Mouse (Mus musculus) left cerebral cortex, adult 8-10 months (tissue): ENCODE measurements around the gene Evi5l. TPM values are rescaled to one million over a fixed set of nuclear protein-coding genes. Genes with fewer than 3 reads are reported as not detected.

Experiments used
- DNase-seq, 2 experiments: peaks; one replicate each; pipeline ENCODE4 v3.0.0; 2022; ENCODE audit warnings: low spot score in 2 of 2
- total RNA-seq, 4 experiments: library from RNA; stranded (reverse); gene quantifications; 2 replicates each; pipeline ENCODE4 v1.2.4; 2022

Gene Evi5l
- 100 to 1,000 TPM; 100 to 112 (median 107) TPM for total RNA-seq

- DNase-seq: peak; percentile 99 to 100
Measured at GRCm38 (mm10) chr8:4165852-4166751, at the start of gene Evi5l. Gene Evi5l, plus strand, starts transcription at chr8:4166567.

GRCm38 (mm10) chr8:4133798-4134197, 32.6 kb upstream of the Evi5l start, which contains the start of gene Cd209g:
Gene Cd209g, plus strand, starts transcription at chr8:4134098.
- DNase-seq: no peak

GRCm38 (mm10) chr8:4139660-4140646, 26.4 kb upstream of the Evi5l start:
- peak; percentile 32 to 51 for DNase-seq

- DNase-seq: no peak
Measured at GRCm38 (mm10) chr8:4141721-4142120, 24.6 kb upstream of the Evi5l start.

- no peak for DNase-seq
Measured at GRCm38 (mm10) chr8:4147272-4147671, 19.1 kb upstream of the Evi5l start.

- DNase-seq: no peak
Measured at GRCm38 (mm10) chr8:4154878-4155277, 11.5 kb upstream of the Evi5l start.

- no peak for DNase-seq
Measured at GRCm38 (mm10) chr8:4162786-4163185, 3.6 kb upstream of the Evi5l start.

- no peak for DNase-seq
Measured at GRCm38 (mm10) chr8:4165176-4165851, 1.1 kb upstream of the Evi5l start.

GRCm38 (mm10) chr8:4166881-4167525, 636 bp downstream of the Evi5l start:
- DNase-seq: peak in 1 of 2 experiments; percentile 56

GRCm38 (mm10) chr8:4167918-4168317, 1.6 kb downstream of the Evi5l start:
- DNase-seq: no peak

- DNase-seq: no peak
Measured at GRCm38 (mm10) chr8:4172486-4172885, 6.1 kb downstream of the Evi5l start.

- no peak for DNase-seq
Measured at GRCm38 (mm10) chr8:4174018-4174417, 7.7 kb downstream of the Evi5l start.

- no peak for DNase-seq
Measured at GRCm38 (mm10) chr8:4183409-4183808, 17.0 kb downstream of the Evi5l start.

GRCm38 (mm10) chr8:4186151-4186550, 19.8 kb downstream of the Evi5l start:
- no peak for DNase-seq

GRCm38 (mm10) chr8:4188605-4189004, 22.2 kb downstream of the Evi5l start:
- no peak for DNase-seq

- no peak for DNase-seq
Measured at GRCm38 (mm10) chr8:4189031-4189722, 22.8 kb downstream of the Evi5l start.

- peak in 1 of 2 experiments; percentile 54 for DNase-seq
Measured at GRCm38 (mm10) chr8:4192305-4192704, 25.9 kb downstream of the Evi5l start.

GRCm38 (mm10) chr8:4192807-4193587, 26.6 kb downstream of the Evi5l start:
- peak; percentile 82 to 86 for DNase-seq

GRCm38 (mm10) chr8:4193588-4193894, 27.2 kb downstream of the Evi5l start:
- no peak for DNase-seq
